Mouse (Mus musculus) heart, postnatal 0 days (tissue): ENCODE results near the gene Fntb.

Experiments used
- CTCF ChIP-seq: IDR thresholded peaks from 2 replicates; pipeline ENCODE4 v1.5.1; 2016; ENCODE audit warnings: antibody characterized with exemption, control low read depth, low read depth
- EP300 ChIP-seq: IDR thresholded peaks from 2 replicates; pipeline ENCODE4 v1.6.1; 2016; ENCODE audit warnings: antibody characterized with exemption, low read depth

DNA sequence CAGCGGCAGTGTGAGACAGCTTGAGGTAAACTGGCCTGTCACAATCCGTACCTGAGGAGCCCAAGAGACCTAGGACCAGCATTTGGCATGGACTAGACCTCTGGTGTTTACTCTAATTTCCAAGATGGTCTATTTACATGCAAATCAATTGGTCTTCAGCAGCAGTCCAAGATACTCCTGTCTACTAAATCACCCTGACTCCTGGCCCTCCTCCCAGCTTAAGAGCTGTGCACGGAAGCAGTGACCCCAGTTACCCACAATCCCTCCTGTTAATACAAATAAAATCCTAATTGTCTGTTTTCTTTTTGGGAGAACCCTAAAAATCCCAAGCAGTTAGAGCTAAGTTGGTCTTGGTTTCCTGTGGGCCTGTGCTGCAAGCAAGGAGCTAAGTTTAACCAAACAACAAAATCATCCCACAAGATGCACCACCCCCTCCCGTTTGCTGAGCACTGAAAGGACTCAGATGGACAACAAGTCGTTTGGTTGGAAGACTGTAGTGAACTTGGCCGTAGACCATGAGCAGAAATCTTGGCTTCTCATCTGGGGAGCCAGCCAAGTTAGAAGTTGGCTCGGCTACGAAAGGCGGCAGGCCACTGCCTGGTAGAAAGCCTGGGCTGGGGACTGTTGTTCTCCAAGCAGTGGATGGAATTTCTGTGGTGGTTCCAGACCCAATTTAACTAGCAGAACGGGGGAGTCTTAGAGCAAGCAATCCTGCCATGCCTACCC lies 189.5 kb downstream of the Fntb start:
- TF ChIP-seq EP300 (no peak), CTCF (no peak)
